Mouse (Mus musculus) MEL (cell line): Measurements from ENCODE around the gene Babam2.

Experiments
- CTCF ChIP-seq, 3 experiments: IDR thresholded peaks in 2 of 3; conservative IDR thresholded peaks in 1 of 3; 2 replicates each; pipeline ENCODE4 v1.5.1; 2011 to 2012; ENCODE audit warnings: low read length in 3 of 3, low read depth in 2 of 3, mild to moderate bottlenecking in 2 of 3, improper control_type of control experiment in 1 of 3, inconsistent platforms in 1 of 3, mixed read lengths in 1 of 3, moderate library complexity in 1 of 3; ENCODE audit not compliant: control insufficient read depth in 1 of 3, insufficient read depth in 1 of 3, poor library complexity in 1 of 3, severe bottlenecking in 1 of 3
- ELF1 ChIP-seq: IDR thresholded peaks from 2 replicates; pipeline ENCODE4 v1.6.1; 2014; ENCODE audit warnings: low read depth, mild to moderate bottlenecking, inconsistent platforms, low read length, improper control_type of control experiment, moderate library complexity
- GATA1 ChIP-seq: IDR thresholded peaks from 2 replicates; pipeline ENCODE4 v1.6.1; 2011; ENCODE audit warnings: low read depth, low read length, improper control_type of control experiment
- HCFC1 ChIP-seq: IDR thresholded peaks from 2 replicates; pipeline ENCODE4 v1.6.1; 2012; ENCODE audit warnings: low read depth, mild to moderate bottlenecking, inconsistent platforms, low read length, improper control_type of control experiment, moderate library complexity
- POLR2AphosphoS2 ChIP-seq: IDR thresholded peaks from 2 replicates; pipeline ENCODE4 v1.6.1; 2011; ENCODE audit warnings: low read length, improper control_type of control experiment
- SIN3A ChIP-seq: IDR thresholded peaks from 2 replicates; pipeline ENCODE4 v1.6.1; 2012; ENCODE audit warnings: low read length, improper control_type of control experiment, inconsistent platforms
- ZC3H11A ChIP-seq: IDR thresholded peaks from 2 replicates; pipeline ENCODE4 v1.6.1; 2012; ENCODE audit warnings: low read depth, mild to moderate bottlenecking, inconsistent platforms, low read length, improper control_type of control experiment
- ZKSCAN1 ChIP-seq: IDR thresholded peaks from 2 replicates; pipeline ENCODE4 v1.6.1; 2012; ENCODE audit warnings: low read depth, mild to moderate bottlenecking, inconsistent platforms, low read length, improper control_type of control experiment, moderate library complexity

DNA sequence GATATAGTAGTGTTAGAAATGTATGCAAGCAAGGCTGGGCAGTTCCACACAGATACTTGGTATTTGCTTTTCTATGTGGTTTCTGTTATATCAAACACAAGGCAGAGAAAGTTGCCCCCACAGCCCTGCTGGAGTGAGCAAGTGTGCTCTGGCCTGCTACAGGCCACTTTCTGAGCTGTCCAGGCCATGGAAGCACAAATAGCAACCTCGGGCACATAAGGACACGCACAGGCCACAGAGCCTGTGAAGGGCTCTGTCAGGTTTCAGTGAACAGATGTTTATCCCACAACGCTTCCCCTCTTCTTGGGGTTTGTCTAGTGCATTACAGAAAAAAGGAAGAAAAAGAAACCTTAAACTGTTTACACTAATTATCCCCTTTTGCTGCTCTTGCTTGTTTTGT, 236.9 kb downstream of the Babam2 start:
- TF ChIP-seq ZKSCAN1 (no peak), POLR2AphosphoS2 (no peak), GATA1 (no peak), CTCF (IDR thresholded peaks at IDR 0.05 in 2 of 3, conservative IDR thresholded peaks at IDR 0.05 in 1 of 3; ENCODE audit: control insufficient read depth in 1 of 3, insufficient read depth in 1 of 3, low read depth in 2 of 3, low read length in 3 of 3, poor library complexity in 1 of 3, severe bottlenecking in 1 of 3) (no peak), ZC3H11A (no peak), ELF1 (no peak), HCFC1 (no peak), SIN3A (no peak)
